Mouse (Mus musculus) 3T3-L1 (cell line): ENCODE measurements around the gene Cryzl2.

Source experiments
- DNase-seq: peaks from one replicate; pipeline ENCODE4 v3.0.0-alpha.2; 2015; ENCODE audit warnings: low read depth, low spot score

The Cryzl2 gene

DNA sequence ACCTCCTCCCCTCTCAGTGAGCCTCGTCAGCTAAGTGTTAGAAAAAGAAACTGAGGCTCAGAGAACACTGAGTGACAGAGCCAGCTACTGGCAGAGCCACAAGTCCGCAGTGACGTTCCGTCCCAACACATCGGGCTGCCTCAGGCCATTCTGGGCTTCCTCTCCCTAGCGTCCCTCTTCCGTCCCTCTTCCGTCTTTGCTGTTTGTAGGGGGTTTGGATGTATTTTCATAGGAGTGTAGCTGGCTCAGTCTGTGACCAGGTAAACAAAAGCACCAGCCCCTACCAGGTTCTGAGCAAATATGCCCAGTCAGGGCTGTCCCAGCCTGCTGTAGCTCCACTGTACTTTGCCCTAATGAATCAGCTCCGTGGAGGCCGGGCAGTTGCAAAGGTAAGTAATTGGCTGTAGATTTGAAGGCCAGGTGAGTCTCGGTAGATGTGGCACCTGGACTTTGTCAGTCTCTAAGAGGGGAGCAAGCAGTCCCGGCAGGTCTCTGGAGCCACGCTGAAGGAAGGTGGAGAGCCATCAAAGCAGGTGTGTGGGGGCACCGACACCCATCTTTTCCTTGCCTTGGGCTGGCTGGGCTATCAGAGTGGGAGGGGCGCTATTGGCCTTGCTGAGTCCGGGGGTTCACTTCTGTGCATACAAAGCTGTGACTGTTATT is 67.4 kb downstream of the Cryzl2 start:
- no peak for DNase-seq

DNA sequence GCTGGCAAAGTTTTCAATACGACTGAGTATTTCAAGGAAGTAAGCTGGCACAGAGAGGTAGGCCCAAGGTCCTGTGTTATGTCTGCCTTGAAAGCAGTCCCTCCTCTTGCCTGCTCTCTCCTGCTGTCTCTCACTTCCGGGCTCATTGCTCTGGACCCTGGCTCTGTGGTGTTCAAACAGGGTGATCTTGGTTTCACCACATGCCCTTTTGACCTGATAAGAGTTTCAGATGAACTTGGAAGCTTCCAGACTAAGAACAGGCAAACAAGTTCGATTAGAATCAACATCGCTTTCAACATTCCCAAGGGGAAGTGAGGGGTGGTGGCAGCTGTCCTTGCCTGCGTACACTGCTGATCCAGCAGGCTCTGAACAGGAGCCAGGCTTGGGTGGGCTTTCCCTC is 68.2 kb downstream of the Cryzl2 start:
- no peak for DNase-seq

DNA sequence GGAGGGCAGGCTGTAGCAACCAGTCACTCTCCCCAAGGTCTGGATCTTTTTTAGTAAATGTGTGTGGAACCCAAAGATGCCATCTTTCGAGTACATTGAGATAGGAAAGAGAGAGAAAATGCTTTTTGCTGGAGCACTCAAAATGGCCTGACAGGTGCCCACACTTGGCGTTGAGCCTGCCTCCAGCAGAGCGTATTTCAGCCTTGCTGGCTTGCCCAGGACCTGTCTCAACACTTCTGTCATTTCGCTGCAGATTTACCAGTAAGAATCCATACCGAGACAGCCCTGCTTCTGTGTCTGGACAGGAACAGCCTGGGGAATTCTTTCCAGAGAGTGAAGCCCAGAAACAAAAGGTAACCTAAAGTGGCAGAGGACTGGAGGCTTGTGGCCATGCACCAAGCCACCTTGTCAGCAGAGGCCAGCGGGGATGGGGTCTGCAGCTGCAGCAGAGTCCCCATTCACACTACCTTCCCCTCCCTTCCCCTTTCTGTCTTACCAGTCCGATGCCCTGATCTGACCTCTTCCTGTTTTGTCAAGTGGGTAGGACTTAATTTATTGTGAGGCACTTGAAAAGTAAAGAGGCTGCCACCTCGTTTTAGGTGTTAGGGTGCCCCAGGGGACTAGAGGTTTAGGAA is 74.6 kb downstream of the Cryzl2 start:
- no peak for DNase-seq

DNA sequence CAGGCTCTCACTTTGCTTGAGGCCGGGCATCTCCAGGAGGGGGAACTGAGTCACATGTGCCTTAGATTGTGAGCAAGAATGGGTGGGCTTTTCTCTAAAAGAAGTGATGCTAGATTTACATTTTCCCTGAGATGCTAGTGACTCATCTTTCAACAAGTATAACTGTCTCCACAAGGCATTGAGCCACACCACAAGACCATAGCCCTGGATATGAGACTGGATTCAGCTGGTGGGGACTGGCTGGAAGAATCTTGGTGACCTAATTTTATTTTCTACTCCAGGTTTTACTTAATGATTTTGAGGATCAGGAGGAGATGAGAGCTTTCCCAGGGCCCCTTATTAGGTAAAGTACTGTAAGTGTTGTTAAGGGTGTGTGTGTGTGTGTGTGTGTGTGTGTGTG is 77.2 kb downstream of the Cryzl2 start:
- peak; percentile 71 for DNase-seq

DNA sequence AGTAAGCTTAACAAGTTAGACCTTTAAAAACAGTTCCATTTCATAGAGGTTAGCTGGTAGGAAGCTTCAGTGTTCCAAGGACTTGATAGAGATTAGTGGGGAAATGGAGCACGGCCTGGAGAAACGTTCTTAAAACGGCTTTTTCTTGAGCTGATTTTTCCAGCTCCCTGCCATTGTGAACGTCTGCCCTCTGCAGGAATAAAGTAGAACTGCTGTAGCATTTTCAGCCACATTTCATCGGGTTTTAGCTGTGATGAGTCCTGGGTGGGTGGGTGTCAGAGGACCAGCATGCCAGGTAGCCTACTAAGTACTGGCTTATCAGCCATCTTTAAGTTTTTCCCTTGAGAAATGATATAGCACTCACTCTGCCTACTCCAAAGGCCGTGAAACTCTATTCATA is 78.1 kb downstream of the Cryzl2 start:
- DNase-seq = peak; percentile 79

DNA sequence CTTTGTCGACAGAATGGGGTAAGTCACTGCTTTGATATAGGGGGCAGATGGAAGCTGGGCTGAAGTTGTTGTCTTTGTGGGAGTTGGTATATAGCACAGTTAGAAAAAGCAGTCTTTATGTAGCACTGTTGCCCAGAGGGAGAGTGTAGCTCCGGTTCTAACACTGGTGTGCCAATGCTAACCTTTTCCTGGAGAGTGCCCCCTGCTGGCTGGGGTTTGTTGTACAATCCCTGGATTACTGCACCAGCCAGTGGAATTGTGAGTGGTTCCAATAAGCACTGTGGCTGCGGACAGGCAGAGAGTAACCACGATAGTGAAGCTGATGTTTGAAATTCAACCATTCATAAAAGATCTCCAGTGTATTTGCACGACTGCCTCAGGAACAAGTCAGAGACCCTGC is 79.3 kb downstream of the Cryzl2 start:
- peak; percentile 52 for DNase-seq
